Mouse (Mus musculus): Measurements from ENCODE around the gene Prom2.

Gene Prom2

DNA sequence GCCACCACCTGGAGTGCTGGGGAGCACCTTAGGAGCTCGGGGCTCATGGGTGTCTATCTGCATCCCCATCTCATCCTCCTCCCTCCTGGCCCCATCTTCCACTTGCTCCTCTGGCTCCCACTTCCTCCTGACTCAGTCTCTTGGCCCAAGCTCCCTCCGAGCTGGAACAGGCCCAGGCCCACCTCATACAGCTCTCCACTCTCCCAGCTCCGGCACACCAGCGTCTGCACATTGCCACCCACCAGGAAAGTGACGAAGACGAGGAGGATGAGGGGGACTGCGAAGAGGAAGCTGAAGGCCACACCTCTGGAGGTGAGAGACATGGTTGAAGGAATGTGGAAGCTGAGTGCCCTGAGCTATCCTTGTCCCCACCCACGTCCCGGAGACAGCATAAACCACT is 5.9 kb downstream of the Prom2 start:
- no peak for TF ChIP-seq NANOG (IDR thresholded peaks at IDR 0.05; ENCODE audit: borderline replicate concordance, low read length)
- TF ChIP-seq CTCF (conservative IDR thresholded peaks at IDR 0.05; ENCODE audit: low read length): no peak
- no peak for TF ChIP-seq POU5F1 (IDR thresholded peaks at IDR 0.05; ENCODE audit: borderline replicate concordance, low read length)
- Histone ChIP-seq H3K4me3 (replicated peaks; ENCODE audit: low read length) (no peak overlapping the region), H3K36me3 (ENCODE audit: insufficient read depth, low read length) (no peaks in the 10 kb centered on the region), H3K4me1 (replicated peaks; ENCODE audit: low read depth, low read length) (peaks cover 15% of the 10 kb centered on the region), H3K27me3 (ENCODE audit: insufficient read depth, low read length) (peaks cover 59% of the 10 kb centered on the region), H3K9me3 (ENCODE audit: low read length) (no peaks in the 10 kb centered on the region)

DNA sequence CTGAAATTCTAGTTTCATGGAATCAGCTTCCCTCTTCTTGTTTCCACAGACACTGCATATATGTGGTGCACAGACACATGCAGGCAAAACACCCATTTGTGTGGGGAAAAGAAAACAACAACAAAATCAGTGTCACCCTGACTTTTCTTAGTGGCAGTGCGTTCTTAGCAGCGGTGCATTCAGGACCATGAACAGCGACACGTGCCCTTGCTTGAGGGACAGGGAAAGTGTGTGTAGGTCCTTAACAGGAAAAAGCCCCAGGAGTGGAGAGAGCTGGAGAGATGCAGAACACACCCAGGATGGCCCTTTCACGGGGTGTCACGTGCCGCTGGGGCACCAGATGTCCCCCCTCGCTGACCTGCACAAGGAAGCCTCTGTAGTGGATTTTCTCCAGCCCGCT is 8.9 kb downstream of the Prom2 start:
- Histone ChIP-seq H3K27me3 (ENCODE audit: insufficient read depth, low read length) (peaks cover 29% of the 10 kb centered on the region), H3K4me1 (replicated peaks; ENCODE audit: low read depth, low read length) (peaks cover 18% of the 10 kb centered on the region), H3K36me3 (ENCODE audit: insufficient read depth, low read length) (no peaks in the 10 kb centered on the region), H3K4me3 (replicated peaks; ENCODE audit: low read length) (no peak overlapping the region), H3K9me3 (ENCODE audit: low read length) (no peaks in the 10 kb centered on the region)
- TF ChIP-seq POU5F1 (IDR thresholded peaks at IDR 0.05; ENCODE audit: borderline replicate concordance, low read length) (no peak), CTCF (conservative IDR thresholded peaks at IDR 0.05; ENCODE audit: low read length) (no peak), NANOG (IDR thresholded peaks at IDR 0.05; ENCODE audit: borderline replicate concordance, low read length) (no peak)

DNA sequence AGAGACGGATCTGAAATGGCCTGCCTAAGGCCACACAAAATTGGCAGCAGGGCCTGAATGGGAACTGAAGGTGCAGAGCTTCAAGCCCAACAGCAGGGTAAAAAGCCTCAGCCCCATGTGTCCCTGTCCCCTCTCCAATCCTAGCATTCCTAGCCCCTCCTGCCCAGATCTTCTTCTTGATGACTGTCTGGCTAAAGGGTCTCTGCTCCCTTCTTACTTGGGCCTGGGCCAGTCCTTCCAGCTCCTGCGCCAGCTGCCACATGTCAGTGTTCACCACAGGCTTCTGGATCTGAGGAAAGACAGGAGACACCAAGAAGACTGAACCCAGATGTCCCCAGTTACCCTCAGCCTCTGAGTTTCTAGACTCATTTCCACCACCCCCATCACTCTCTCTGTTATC is 9.7 kb downstream of the Prom2 start:
- Histone ChIP-seq H3K36me3 (ENCODE audit: insufficient read depth, low read length) (no peaks in the 10 kb centered on the region), H3K27me3 (ENCODE audit: insufficient read depth, low read length) (peaks cover 22% of the 10 kb centered on the region), H3K4me1 (replicated peaks; ENCODE audit: low read depth, low read length) (peaks cover 18% of the 10 kb centered on the region), H3K4me3 (replicated peaks; ENCODE audit: low read length) (no peak overlapping the region), H3K9me3 (ENCODE audit: low read length) (no peaks in the 10 kb centered on the region)
- TF ChIP-seq POU5F1 (IDR thresholded peaks at IDR 0.05; ENCODE audit: borderline replicate concordance, low read length) (no peak), CTCF (conservative IDR thresholded peaks at IDR 0.05; ENCODE audit: low read length) (no peak), NANOG (IDR thresholded peaks at IDR 0.05; ENCODE audit: borderline replicate concordance, low read length) (no peak)

DNA sequence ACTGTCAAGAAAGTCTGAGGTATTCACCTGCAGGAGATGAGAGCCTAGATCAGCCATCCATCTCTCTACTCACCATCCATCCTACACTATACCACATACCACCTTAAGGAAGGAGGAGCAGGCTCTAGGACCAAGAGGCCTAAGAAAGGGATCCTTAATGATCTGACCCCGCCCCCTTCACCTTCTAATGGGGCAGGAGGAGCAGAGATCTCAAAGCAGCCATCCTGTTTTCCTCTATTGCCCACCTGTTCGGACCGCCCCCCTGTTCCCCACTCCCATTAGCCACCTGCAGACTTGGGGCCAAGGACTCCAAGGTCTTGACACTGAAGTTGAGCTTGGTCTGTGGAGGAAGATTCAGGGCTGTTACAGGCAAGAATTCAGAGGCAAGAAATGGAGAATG is 10.8 kb downstream of the Prom2 start:
- Histone ChIP-seq H3K4me1 (replicated peaks; ENCODE audit: low read depth, low read length) (peaks cover 18% of the 10 kb centered on the region), H3K36me3 (ENCODE audit: insufficient read depth, low read length) (no peaks in the 10 kb centered on the region), H3K27me3 (ENCODE audit: insufficient read depth, low read length) (peaks cover 16% of the 10 kb centered on the region), H3K9me3 (ENCODE audit: low read length) (no peaks in the 10 kb centered on the region), H3K4me3 (replicated peaks; ENCODE audit: low read length) (no peak overlapping the region)
- no peak for TF ChIP-seq POU5F1 (IDR thresholded peaks at IDR 0.05; ENCODE audit: borderline replicate concordance, low read length)
- TF ChIP-seq CTCF (conservative IDR thresholded peaks at IDR 0.05; ENCODE audit: low read length): no peak
- TF ChIP-seq NANOG (IDR thresholded peaks at IDR 0.05; ENCODE audit: borderline replicate concordance, low read length): no peak

- TF ChIP-seq CTCF (conservative IDR thresholded peaks at IDR 0.05; ENCODE audit: low read length) (no peak), POU5F1 (IDR thresholded peaks at IDR 0.05; ENCODE audit: borderline replicate concordance, low read length) (no peak), NANOG (IDR thresholded peaks at IDR 0.05; ENCODE audit: borderline replicate concordance, low read length) (no peak)
- Histone ChIP-seq H3K9me3 (ENCODE audit: low read length) (no peaks in the 10 kb centered on the region), H3K36me3 (ENCODE audit: insufficient read depth, low read length) (no peaks in the 10 kb centered on the region), H3K4me3 (replicated peaks; ENCODE audit: low read length) (no peak overlapping the region), H3K4me1 (replicated peaks; ENCODE audit: low read depth, low read length) (peaks cover 27% of the 10 kb centered on the region), H3K27me3 (ENCODE audit: insufficient read depth, low read length) (peaks cover 10% of the 10 kb centered on the region; the same call in 1 of the 2 replicates)
Observed at GRCm38 (mm10) chr2:127525004-127525775, 16.1 kb downstream of the Prom2 start.

DNA sequence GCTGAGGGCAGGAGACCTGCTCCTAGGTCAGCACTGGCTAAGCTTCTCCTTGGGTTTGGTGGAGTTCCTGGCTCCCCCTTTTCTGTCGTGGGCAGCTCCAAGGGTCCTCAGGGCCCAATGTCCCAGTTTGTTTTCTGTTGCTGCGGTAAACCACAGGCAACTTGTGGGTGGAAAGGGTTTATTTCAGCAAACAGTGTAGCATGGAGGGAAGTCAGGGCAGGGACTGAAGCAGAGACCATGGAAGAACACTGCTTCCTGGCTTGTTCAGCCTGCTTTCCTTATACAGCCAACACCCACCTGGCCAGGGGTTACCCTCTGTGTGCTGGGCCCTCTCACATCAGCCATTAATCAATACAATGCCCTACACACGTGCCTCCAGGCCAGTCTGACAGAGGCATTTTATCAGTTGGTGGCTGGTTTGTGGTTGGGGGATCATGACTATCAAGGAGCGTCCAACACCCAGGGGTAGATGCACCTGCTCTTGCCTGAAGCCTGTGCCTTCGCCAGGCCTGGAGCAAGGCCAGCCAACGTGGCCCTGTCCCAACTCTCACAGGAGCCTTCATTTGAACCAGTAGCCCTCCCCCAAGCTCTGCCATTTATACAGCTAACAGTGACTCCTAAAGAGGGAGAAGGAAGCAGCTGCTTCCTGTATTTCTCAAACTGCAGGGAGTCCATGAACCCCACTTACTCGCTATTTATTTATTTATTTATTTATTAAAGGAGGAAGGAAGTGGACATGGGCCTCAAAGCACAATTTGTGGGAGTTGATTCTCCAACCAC is 17.1 kb downstream of the Prom2 start:
- TF ChIP-seq CTCF (conservative IDR thresholded peaks at IDR 0.05; ENCODE audit: low read length): no peak
- no peak for TF ChIP-seq POU5F1 (IDR thresholded peaks at IDR 0.05; ENCODE audit: borderline replicate concordance, low read length)
- TF ChIP-seq NANOG (IDR thresholded peaks at IDR 0.05; ENCODE audit: borderline replicate concordance, low read length): no peak

DNA sequence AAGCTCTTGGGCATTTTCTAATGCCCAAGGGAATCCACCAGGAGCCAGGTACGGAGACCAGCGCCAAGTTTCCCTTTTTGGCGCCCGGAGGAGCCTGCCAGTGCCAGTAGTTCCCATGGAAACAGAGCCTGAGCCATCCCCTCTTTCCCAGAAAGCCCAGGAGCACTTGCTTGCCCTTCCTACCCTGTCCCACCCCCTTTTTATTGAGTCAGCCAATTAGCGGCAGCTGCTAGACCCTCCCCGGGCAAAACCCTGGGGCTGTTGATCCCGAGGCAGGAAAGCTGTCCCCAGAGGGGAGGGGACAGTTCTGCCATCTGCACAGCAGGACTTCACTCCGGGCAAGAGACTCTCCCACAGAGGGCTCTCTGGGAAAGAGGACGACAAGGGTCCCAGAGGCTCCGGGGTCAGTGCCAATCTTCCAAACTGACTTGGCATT is 19.2 kb downstream of the Prom2 start, which contains the start of gene Kcnip3:
Gene Kcnip3, minus strand, starts transcription at position 89 of the 436 bp plus-strand sequence.
- no peaks in the 10 kb centered on the region for H3K9me3 ChIP-seq (ENCODE audit: low read length)
- peaks cover 27% of the 10 kb centered on the region for H3K27me3 ChIP-seq (ENCODE audit: insufficient read depth, low read length)
- H3K4me1 ChIP-seq (replicated peaks; ENCODE audit: low read depth, low read length): peaks cover 22% of the 10 kb centered on the region
- TF ChIP-seq NANOG (IDR thresholded peaks at IDR 0.05; ENCODE audit: borderline replicate concordance, low read length) (no peak), CTCF (conservative IDR thresholded peaks at IDR 0.05; ENCODE audit: low read length) (no peak), POU5F1 (IDR thresholded peaks at IDR 0.05; ENCODE audit: borderline replicate concordance, low read length) (no peak)
- H3K36me3 ChIP-seq (ENCODE audit: insufficient read depth, low read length): no peaks in the 10 kb centered on the region
- H3K4me3 ChIP-seq (replicated peaks; ENCODE audit: low read length): peak within 1 kb of the TSS; percentile 75

More for the DNA sequence above, 17.1 kb downstream of the Prom2 start:
- H3K27me3 ChIP-seq (ENCODE audit: insufficient read depth, low read length): peaks cover 20% of the 10 kb centered on the region
- H3K36me3 ChIP-seq (ENCODE audit: insufficient read depth, low read length): no peaks in the 10 kb centered on the region
- H3K4me3 ChIP-seq (replicated peaks; ENCODE audit: low read length): no peak overlapping the region
- H3K4me1 ChIP-seq (replicated peaks; ENCODE audit: low read depth, low read length): peaks cover 22% of the 10 kb centered on the region
- H3K9me3 ChIP-seq (ENCODE audit: low read length): no peaks in the 10 kb centered on the region
